Mouse (Mus musculus) adrenal gland, postnatal 4 days (tissue): Measurements from ENCODE around the gene Zfp316. TPM values are rescaled to one million over a fixed set of nuclear protein-coding genes. Genes with fewer than 3 reads are reported as not detected.

Source experiments
- DNase-seq, 2 experiments: peaks; one replicate each; pipeline ENCODE4 v3.0.0; 2021 to 2022; ENCODE audit warnings: low spot score in 2 of 2, mixed read lengths in 2 of 2
- long read RNA-seq, 2 experiments: library from polyadenylated mRNA; stranded (forward); transcript quantifications; one replicate each; pipeline ENCODE4 v2.0.0; 2021
- total RNA-seq, 2 experiments: library from RNA; stranded (reverse); gene quantifications; 2 replicates each; pipeline ENCODE4 v1.2.3; 2021

The Zfp316 gene
- total RNA-seq, result 10 to 100 TPM; 12.3 to 14.1 TPM
- long read RNA-seq, experiment 1, full-length matches to known transcripts, result 2 of 2 reads
- long read RNA-seq, experiment 1, partial matches to known transcripts, result 0 of 2 reads
- long read RNA-seq, experiment 1, other reads (novel, unspliced or antisense), result 0 of 2 reads
- long read RNA-seq, experiment 2, full-length matches to known transcripts, result 21 of 23 reads
- long read RNA-seq, experiment 2, partial matches to known transcripts, result 0 of 23 reads
- long read RNA-seq, experiment 2, other reads (novel, unspliced or antisense), result 2 of 23 reads

- DNase-seq, result peak; percentile 31 to 44
These were observed at the start of gene Zfp316 for GRCm38 (mm10) chr5:143269363-143270150. Gene Zfp316 (minus strand): TSS chr5:143270022.

GRCm38 (mm10) chr5:143317288-143317610 is 47.4 kb upstream of the Zfp316 start:
- DNase-seq, result peak in 1 of 2 experiments; percentile 35

GRCm38 (mm10) chr5:143316605-143317287 is 46.9 kb upstream of the Zfp316 start:
- DNase-seq, result no peak

- no peak for DNase-seq
These were observed 45.7 kb upstream of the Zfp316 start for GRCm38 (mm10) chr5:143315514-143315888.

- DNase-seq, result peak; percentile 77 to 93
These were observed 45.1 kb upstream of the Zfp316 start, which contains the start of gene E130309D02Rik for GRCm38 (mm10) chr5:143314730-143315513. Gene E130309D02Rik (minus strand): TSS chr5:143315360.

GRCm38 (mm10) chr5:143314183-143314729 is 44.4 kb upstream of the Zfp316 start:
- DNase-seq, result no peak

- DNase-seq, result peak in 1 of 2 experiments; percentile 64
These were observed 42.1 kb upstream of the Zfp316 start for GRCm38 (mm10) chr5:143311886-143312285.

GRCm38 (mm10) chr5:143309916-143310315 is 40.1 kb upstream of the Zfp316 start:
- no peak for DNase-seq

GRCm38 (mm10) chr5:143308825-143309224 is 39.0 kb upstream of the Zfp316 start:
- DNase-seq, result no peak

- no peak for DNase-seq
These were observed 34.4 kb upstream of the Zfp316 start for GRCm38 (mm10) chr5:143304251-143304650.

GRCm38 (mm10) chr5:143301296-143301695 is 31.5 kb upstream of the Zfp316 start:
- DNase-seq, result no peak

- DNase-seq, result peak in 1 of 2 experiments; percentile 32
These were observed 29.9 kb upstream of the Zfp316 start for GRCm38 (mm10) chr5:143299686-143300085.

- no peak for DNase-seq
These were observed 28.6 kb upstream of the Zfp316 start for GRCm38 (mm10) chr5:143298391-143298790.

- DNase-seq, result no peak
These were observed 28.2 kb upstream of the Zfp316 start for GRCm38 (mm10) chr5:143297986-143298385.

- DNase-seq, result no peak
These were observed 25.5 kb upstream of the Zfp316 start for GRCm38 (mm10) chr5:143295330-143295729.

GRCm38 (mm10) chr5:143294862-143295261 is 25.0 kb upstream of the Zfp316 start:
- DNase-seq, result no peak

- no peak for DNase-seq
These were observed 23.6 kb upstream of the Zfp316 start, which contains the start of gene Zfp853 for GRCm38 (mm10) chr5:143293404-143293803. Gene Zfp853 (minus strand): TSS chr5:143293623.

GRCm38 (mm10) chr5:143292879-143293278 is 23.1 kb upstream of the Zfp316 start:
- DNase-seq, result no peak

- no peak for DNase-seq
These were observed 19.5 kb upstream of the Zfp316 start for GRCm38 (mm10) chr5:143289299-143289698.

GRCm38 (mm10) chr5:143288378-143288911 is 18.6 kb upstream of the Zfp316 start:
- DNase-seq, result no peak
